Mouse (Mus musculus) midbrain, embryonic 14.5 days (tissue): ENCODE measurements at regions not wholly inside any gene's neighbourhood (a gene's known extent, or its start where the extent isn't known, plus 50 kb on each side); places are given as distances from the start of the nearest gene placed in this dataset.

Experiments
- ATAC-seq: fragments of 200-750 bp; cut with Nextera tagmentation; 2 replicates; pipeline ENCODE4 v1.8.0; 2017; ENCODE audit warnings: moderate number of reproducible peaks, moderate library complexity; ENCODE audit not compliant: low FRiP score, low TSS enrichment
- DNase-seq: peaks from one replicate; pipeline ENCODE4 v3.0.0-alpha.2; 2015
- H3K27ac ChIP-seq: fragments of 300-500 bp; sonication (generic); replicated peaks from 2 replicates; pipeline ENCODE4 v1.5.1; 2014; ENCODE audit warnings: mild to moderate bottlenecking, low read depth, low read length, moderate library complexity
- H3K27me3 ChIP-seq: fragments of 300-500 bp; sonication (generic); 2 replicates; pipeline ENCODE4 v1.6.1; 2014; ENCODE audit warnings: low read length, control low read depth, mixed read lengths; ENCODE audit not compliant: control insufficient read depth, insufficient read depth
- H3K36me3 ChIP-seq: fragments of 300-500 bp; sonication (generic); 2 replicates; pipeline ENCODE4 v1.6.1; 2014; ENCODE audit warnings: low read length, control low read depth; ENCODE audit not compliant: control insufficient read depth, insufficient read depth
- H3K4me1 ChIP-seq: fragments of 300-500 bp; sonication (generic); 2 replicates; pipeline ENCODE4 v1.6.1; 2014; ENCODE audit warnings: mild to moderate bottlenecking, antibody characterized with exemption, low read length, control low read depth; ENCODE audit not compliant: control insufficient read depth, insufficient read depth
- H3K4me2 ChIP-seq: fragments of 300-500 bp; sonication (generic); 2 replicates; pipeline ENCODE4 v1.6.1; 2014; ENCODE audit warnings: mild to moderate bottlenecking, low read length, moderate library complexity
- H3K4me3 ChIP-seq: fragments of 300-500 bp; sonication (generic); replicated peaks from 2 replicates; pipeline ENCODE4 v1.5.1; 2014; ENCODE audit warnings: low read depth, low read length
- H3K9ac ChIP-seq: fragments of 300-500 bp; sonication (generic); replicated peaks from 2 replicates; pipeline ENCODE4 v1.6.1; 2014; ENCODE audit warnings: mild to moderate bottlenecking, low read length, moderate library complexity
- H3K9me3 ChIP-seq: fragments of 300-500 bp; sonication (generic); 2 replicates; pipeline ENCODE4 v1.6.1; 2016; ENCODE audit warnings: low read length, control low read depth, mixed read lengths; ENCODE audit not compliant: control insufficient read depth
- WGBS: fragments of 180-500 bp; shearing (Covaris S2); extraction: QIAGEN DNeasy Blood & Tissue Kit; methylation state at CpG from one replicate; pipeline ENCODE4 v1.1.7; 2014; 5-methylcytosine and 5-hydroxymethylcytosine counted together

DNA sequence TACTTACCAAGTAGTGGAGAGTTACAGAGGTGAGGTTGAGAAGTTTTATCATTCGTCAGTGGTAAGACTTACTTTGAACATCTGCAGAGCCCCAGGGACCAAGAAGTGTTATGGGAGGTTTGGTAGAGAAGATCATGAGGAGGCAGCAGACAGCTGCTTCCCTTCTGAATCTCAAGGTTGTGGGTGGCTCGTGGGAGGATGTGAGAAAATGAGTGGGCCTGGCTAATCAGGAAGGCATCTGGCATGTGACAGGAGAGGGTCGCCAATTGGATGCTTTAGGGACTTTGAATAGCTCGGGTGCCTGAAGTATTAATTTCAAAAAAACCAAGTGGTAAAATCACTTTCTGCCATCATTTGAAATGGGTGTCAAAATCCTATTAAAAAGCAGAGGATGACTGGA lies 258.9 kb downstream of the Sqor start:
- Histone ChIP-seq H3K27ac (no peak overlapping the region), H3K27me3 (no peaks in the 10 kb centered on the region), H3K4me2 (no peak overlapping the region), H3K9ac (no peak overlapping the region), H3K4me3 (no peak overlapping the region), H3K36me3 (no peaks in the 10 kb centered on the region), H3K9me3 (no peaks in the 10 kb centered on the region), H3K4me1 (no peaks in the 10 kb centered on the region)
- 72% methylated on average over 4 of the region's 4 CpGs for WGBS
- DNase-seq (no peak), ATAC-seq (no peak)

DNA sequence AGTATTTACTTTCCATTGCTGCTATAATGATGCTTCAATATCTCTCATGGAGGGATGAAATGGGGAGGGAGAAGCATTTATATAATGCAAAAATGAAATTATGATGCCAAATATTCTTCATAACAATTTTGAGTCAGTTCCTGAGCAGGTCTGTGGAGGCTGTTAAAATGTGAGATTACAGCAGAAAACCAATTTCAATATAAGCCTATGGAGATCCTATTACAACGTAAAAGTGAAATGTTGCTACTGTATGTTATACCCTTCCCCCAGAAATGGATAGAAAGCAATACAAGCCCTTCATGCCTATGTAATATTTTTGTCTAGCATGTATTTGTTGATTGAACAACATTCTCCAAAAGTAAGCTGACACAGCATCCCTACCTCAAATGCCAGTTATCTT lies 259.3 kb downstream of the Sqor start:
- H3K4me1 ChIP-seq = no peaks in the 10 kb centered on the region
- ATAC-seq = no peak
- H3K4me2 ChIP-seq = no peak overlapping the region
- H3K36me3 ChIP-seq = no peaks in the 10 kb centered on the region
- 80% methylated on average over 1 of the region's 1 CpGs for WGBS
- no peaks in the 10 kb centered on the region for H3K9me3 ChIP-seq
- no peak for DNase-seq
- H3K27ac ChIP-seq = no peak overlapping the region
- H3K9ac ChIP-seq = no peak overlapping the region
- no peaks in the 10 kb centered on the region for H3K27me3 ChIP-seq
- H3K4me3 ChIP-seq = no peak overlapping the region

DNA sequence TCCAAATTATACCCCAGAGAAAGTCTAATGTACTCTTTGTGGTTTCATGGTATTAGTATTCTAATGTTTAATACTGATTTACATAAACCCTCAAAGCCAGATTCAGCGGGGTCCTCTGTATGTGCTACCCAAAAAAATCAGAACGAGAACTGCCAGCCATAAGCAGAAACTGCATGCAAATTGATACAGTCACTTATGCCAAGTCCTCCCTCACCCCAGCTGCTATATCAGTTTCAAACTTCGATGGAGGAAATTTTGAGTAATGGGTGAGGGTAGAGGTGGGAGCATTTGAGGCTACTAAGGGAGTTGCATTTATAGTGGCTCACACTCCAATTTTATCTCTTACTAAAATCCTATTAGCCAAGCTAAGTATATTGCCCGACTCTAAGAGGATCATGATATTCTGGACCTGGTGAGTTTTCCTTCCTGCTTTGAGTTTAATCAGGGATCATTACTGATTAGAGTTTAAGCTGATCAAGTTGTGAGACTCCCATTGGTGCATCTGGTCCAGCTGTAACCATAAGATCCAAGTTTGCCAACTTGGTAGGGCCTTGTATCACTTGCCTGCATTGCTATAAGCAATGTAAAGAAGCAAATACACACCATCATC lies 260.0 kb downstream of the Sqor start:
- WGBS = 59% methylated on average over 4 of the region's 4 CpGs
- H3K9ac ChIP-seq = no peak overlapping the region
- ATAC-seq (no peak), DNase-seq (no peak)
- H3K4me3 ChIP-seq = no peak overlapping the region
- H3K36me3 ChIP-seq = no peaks in the 10 kb centered on the region
- no peak overlapping the region for H3K27ac ChIP-seq
- no peaks in the 10 kb centered on the region for H3K4me1 ChIP-seq
- no peak overlapping the region for H3K4me2 ChIP-seq
- H3K9me3 ChIP-seq = no peaks in the 10 kb centered on the region
- H3K27me3 ChIP-seq = no peaks in the 10 kb centered on the region

DNA sequence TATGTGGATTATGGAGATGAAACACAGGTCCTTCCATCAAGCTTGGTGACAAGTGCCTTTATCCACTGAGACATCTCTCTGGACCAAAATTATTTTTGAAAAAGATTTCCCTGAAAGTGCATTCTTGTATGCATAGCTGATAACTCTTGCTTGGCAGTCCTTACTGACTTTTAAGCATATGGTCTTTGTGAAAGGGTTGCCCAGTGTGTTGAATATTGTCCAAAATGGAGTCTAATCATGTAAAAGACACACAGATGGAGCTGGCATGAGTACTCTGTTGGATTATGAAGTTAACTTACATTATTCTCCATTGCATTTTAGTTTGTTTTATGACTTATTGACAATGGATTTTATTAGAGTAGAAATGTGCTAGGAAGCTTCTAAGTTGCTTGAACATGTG lies 282.3 kb downstream of the Sqor start:
- Histone ChIP-seq H3K27me3 (no peaks in the 10 kb centered on the region), H3K9ac (no peak overlapping the region), H3K9me3 (no peaks in the 10 kb centered on the region), H3K4me3 (no peak overlapping the region), H3K36me3 (no peaks in the 10 kb centered on the region), H3K4me2 (no peak overlapping the region), H3K4me1 (no peaks in the 10 kb centered on the region), H3K27ac (no peak overlapping the region)
- ATAC-seq = no peak
- no peak for DNase-seq

DNA sequence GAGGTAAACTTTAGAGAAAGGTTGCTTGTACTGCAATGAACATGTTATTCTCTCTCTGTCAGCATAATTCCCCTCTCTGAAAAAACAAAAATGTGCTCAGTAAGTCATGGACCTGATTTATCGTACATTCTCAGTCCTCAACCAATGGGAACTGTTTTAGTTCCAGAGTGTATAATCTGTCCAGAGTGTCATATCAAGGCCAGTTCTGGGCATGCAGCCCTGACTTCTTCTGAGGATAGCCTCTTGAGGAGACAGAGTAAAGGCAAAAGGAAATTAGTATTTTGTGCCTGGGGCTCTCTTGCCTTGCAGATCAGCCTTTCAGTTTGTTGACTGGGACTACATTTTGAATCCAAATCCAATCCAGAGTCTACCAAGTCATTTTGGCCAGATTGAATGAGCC lies 299.6 kb downstream of the Sqor start:
- ATAC-seq (no peak), DNase-seq (no peak)
- Histone ChIP-seq H3K27me3 (no peaks in the 10 kb centered on the region), H3K36me3 (no peaks in the 10 kb centered on the region), H3K9ac (no peak overlapping the region), H3K4me3 (no peak overlapping the region), H3K4me2 (no peak overlapping the region), H3K27ac (no peak overlapping the region), H3K9me3 (no peaks in the 10 kb centered on the region), H3K4me1 (no peaks in the 10 kb centered on the region)
- WGBS = 96% methylated on average over 1 of the region's 1 CpGs

DNA sequence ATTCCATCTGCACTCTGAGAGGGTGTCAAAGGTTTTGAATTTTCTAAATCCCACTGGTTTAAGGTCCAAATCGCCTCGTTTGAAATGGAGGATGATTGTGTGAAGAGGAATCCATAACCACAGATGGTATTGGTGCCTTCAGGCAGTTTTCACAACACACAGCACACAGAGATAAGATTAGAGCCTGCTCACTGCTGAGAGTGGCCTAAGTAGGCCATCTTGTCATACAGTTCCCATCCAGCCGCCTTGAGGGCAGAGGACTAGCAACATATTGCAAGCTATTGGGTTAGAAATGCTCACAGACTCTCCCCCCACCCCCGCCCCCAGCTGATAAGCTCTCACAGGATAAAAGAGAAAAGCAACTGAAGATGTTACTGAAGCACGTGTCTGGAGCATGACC lies 303.8 kb downstream of the Sqor start:
- WGBS = 31% methylated on average over 5 of the region's 5 CpGs
- no peak overlapping the region for H3K4me3 ChIP-seq
- peak; percentile 37 for DNase-seq
- H3K4me2 ChIP-seq = no peak overlapping the region
- no peaks in the 10 kb centered on the region for H3K36me3 ChIP-seq
- no peak overlapping the region for H3K9ac ChIP-seq
- no peaks in the 10 kb centered on the region for H3K27me3 ChIP-seq
- ATAC-seq = peak; percentile 64; the same call in 1 of the 2 replicates
- no peaks in the 10 kb centered on the region for H3K9me3 ChIP-seq
- no peak overlapping the region for H3K27ac ChIP-seq
- no peaks in the 10 kb centered on the region for H3K4me1 ChIP-seq

DNA sequence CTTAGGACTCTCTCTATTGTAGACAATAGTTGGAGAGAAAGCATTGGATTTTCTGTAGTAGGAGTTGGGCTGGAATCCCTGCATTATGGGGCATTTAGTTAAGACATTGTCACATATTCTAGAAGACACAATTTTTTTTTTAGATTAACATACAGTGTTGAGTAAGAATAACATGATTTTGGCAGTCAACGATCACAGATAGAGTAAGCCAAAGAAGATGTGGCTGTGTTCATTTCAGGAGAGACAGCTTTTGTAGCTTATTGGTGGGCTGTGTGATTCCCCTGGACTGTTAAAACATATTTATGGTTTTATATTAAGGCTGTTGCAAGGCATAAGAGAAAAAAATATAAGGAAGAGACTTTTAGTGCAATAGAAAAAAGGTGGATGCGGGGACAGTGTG lies 307.6 kb downstream of the Sqor start:
- no peak for ATAC-seq
- Histone ChIP-seq H3K4me2 (no peak overlapping the region), H3K9me3 (no peaks in the 10 kb centered on the region), H3K4me3 (no peak overlapping the region), H3K36me3 (no peaks in the 10 kb centered on the region), H3K27me3 (no peaks in the 10 kb centered on the region), H3K9ac (no peak overlapping the region), H3K27ac (no peak overlapping the region), H3K4me1 (no peaks in the 10 kb centered on the region)
- WGBS = 95% methylated on average over 2 of the region's 2 CpGs
- DNase-seq = no peak

DNA sequence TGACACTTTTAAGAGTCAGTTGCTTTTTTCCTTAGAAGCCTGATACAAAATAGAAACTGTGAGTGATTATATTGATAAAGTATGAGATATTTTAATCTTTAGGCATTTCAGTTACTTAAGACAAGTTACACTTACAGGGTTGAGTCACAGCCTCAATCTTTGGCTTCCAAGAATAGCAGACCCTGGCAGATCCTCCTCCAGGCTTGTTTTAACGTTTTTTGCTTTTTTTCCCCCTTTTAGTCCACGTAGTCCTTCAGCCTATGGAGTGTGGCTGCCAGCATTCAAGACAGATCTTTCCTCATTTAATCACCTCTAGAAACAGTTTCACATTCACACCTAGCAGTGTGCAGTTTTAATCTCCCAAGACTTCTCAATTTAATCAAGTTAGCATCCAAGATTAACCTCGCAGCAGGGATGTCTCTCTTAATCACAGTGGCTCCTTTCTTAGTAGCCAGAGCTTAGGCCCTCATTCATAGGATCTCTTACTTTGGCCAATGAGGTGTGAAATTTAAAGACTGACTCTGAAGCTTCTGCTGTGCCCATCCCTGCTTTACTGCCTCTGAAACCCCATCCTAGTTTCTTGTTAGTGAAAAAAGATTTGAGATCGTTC lies 308.5 kb downstream of the Sqor start:
- Histone ChIP-seq H3K36me3 (no peaks in the 10 kb centered on the region), H3K4me1 (no peaks in the 10 kb centered on the region), H3K4me3 (no peak overlapping the region), H3K4me2 (no peak overlapping the region), H3K27ac (no peak overlapping the region), H3K27me3 (no peaks in the 10 kb centered on the region), H3K9me3 (no peaks in the 10 kb centered on the region), H3K9ac (no peak overlapping the region)
- no peak for DNase-seq
- 3% methylated on average over 4 of the region's 4 CpGs for WGBS
- ATAC-seq = no peak

DNA sequence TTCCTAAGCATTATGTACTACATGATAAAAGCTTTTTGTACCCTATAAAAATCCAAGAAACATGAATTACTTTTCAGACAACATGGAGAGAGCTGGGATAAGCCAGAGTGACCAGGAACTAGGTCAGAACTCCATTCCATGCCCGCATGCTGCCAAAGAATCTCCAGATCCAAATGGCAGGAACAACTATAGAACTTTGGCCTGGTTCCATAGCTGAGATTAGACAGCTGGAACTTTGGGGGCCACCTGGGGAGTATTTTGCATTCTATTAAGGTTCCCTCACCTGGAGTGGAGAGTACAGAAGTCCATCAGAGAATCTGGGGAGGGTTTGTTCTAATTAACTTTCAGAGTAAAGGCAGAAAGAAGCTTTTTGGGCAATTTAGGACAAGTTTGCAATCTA lies 327.7 kb downstream of the Sqor start:
- ATAC-seq = no peak
- Histone ChIP-seq H3K9ac (no peak overlapping the region), H3K27me3 (no peaks in the 10 kb centered on the region), H3K4me2 (no peak overlapping the region), H3K4me1 (no peaks in the 10 kb centered on the region), H3K36me3 (no peaks in the 10 kb centered on the region), H3K27ac (no peak overlapping the region), H3K9me3 (no peaks in the 10 kb centered on the region), H3K4me3 (no peak overlapping the region)
- DNase-seq = no peak
- 90% methylated on average over 1 of the region's 1 CpGs for WGBS
